Mouse (Mus musculus) bone marrow, adult 2 months (tissue): ENCODE data around the gene Gchfr. TPM values are rescaled to one million over a fixed set of nuclear protein-coding genes. Genes with fewer than 3 reads are reported as not detected.
A peak's percentile ranks its signal among the peaks of the same experiment; 100 is the strongest.

Source experiments
- H3K27ac ChIP-seq: fragments of 200-500 bp; 2 replicates; pipeline ENCODE4 v1.5.1; 2012; ENCODE audit warnings: low read depth, mild to moderate bottlenecking, control low read depth, inconsistent platforms, low read length; ENCODE audit not compliant: control insufficient read depth, poor library complexity, insufficient read depth
- H3K4me1 ChIP-seq: fragments of 200-500 bp; 2 replicates; pipeline ENCODE4 v1.6.1; 2011; ENCODE audit warnings: low read length; ENCODE audit not compliant: control insufficient read depth, insufficient read depth
- H3K4me3 ChIP-seq: fragments of 200-500 bp; replicated peaks from 2 replicates; pipeline ENCODE3; 2011; ENCODE audit warnings: mild to moderate bottlenecking, low read depth, low read length, control low read depth; ENCODE audit not compliant: control insufficient read depth
- CTCF ChIP-seq: fragments of 200-500 bp; IDR thresholded peaks from 2 replicates; pipeline ENCODE4 v1.5.1; 2011; ENCODE audit warnings: low read length, control low read depth; ENCODE audit not compliant: control insufficient read depth, insufficient read depth
- POLR2A ChIP-seq: fragments of 200-500 bp; IDR thresholded peaks from 2 replicates; pipeline ENCODE4 v1.6.1; 2011; ENCODE audit warnings: low read depth, mild to moderate bottlenecking, control low read depth, low read length, borderline replicate concordance; ENCODE audit not compliant: control insufficient read depth
- WGBS: fragments of 180-500 bp; shearing (Covaris S2); methylation state at CpG from one replicate; pipeline ENCODE4 v1.1.7; 2018; 5-methylcytosine and 5-hydroxymethylcytosine counted together
- polyA plus RNA-seq: library from polyadenylated mRNA; stranded (reverse); fragments of >200 nt; gene quantifications from 2 replicates; pipeline ENCODE4 v1.2.4, GENCODE M21; 2011; ENCODE audit warnings: low replicate concordance; ENCODE audit not compliant: missing spikeins, insufficient read depth, insufficient read length

The Gchfr gene
- 4.0 TPM in 1 of 2 replicates, not detected in the other for polyA plus RNA-seq

DNA sequence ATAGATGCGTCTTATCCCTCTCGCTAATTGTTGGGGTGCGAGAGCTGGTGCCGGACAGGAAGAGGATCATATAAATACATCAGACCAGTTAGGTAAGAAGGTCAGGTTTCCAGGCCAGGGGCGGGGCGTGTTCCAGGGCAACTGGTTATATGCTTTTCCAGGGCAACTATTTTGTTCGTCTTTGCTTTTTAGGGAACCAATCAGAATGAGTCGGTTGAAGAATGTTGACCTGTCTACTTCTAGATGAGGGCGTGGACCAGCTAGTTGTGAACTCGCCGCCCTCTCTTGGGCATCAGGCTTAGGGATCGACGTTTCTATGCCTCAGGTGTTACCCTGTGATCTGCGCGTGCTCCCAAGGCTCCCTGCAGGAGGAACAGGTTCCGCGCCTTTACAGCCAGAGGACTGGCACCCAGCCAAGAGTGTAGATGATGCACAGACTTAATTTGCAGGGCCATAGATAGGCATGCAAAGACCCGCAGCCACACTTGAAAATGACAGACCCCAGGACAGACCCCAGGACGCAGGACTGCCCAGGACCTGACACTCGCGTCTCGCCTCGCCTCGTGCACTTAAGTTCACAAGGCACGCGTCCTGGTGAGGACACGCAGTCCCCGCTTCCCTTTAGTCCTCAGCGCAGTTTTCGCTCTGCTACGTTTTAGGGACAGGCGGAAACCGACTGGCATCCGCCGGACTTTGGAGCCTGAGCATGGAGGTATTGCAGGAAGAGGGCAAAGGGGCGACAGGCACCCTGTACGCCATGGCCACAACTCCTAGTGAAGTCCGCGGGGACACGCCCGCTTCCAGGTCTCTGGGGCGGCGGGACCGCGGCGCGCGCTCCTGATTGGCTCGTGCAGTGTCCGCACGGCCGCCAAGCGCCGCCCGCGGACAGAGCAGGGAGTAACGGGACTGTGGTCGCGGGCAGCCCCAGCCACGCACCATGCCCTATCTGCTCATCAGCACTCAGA, at the start of gene Gchfr:
Gene Gchfr (plus strand): TSS at position 873 of the 965 bp plus-strand sequence.
- under 1% methylated on average over 60 of the region's 60 CpGs for WGBS
- peak within 1 kb of the TSS; percentile 69 for H3K4me3 ChIP-seq
- TF ChIP-seq CTCF (no peak), POLR2A (peak; percentile 30; the same call in 1 of the 2 replicates)
- H3K27ac ChIP-seq = no peak within 1 kb of the TSS
- H3K4me1 ChIP-seq = peaks cover 4% of the 10 kb centered on the region; the same call in 1 of the 2 replicates

DNA sequence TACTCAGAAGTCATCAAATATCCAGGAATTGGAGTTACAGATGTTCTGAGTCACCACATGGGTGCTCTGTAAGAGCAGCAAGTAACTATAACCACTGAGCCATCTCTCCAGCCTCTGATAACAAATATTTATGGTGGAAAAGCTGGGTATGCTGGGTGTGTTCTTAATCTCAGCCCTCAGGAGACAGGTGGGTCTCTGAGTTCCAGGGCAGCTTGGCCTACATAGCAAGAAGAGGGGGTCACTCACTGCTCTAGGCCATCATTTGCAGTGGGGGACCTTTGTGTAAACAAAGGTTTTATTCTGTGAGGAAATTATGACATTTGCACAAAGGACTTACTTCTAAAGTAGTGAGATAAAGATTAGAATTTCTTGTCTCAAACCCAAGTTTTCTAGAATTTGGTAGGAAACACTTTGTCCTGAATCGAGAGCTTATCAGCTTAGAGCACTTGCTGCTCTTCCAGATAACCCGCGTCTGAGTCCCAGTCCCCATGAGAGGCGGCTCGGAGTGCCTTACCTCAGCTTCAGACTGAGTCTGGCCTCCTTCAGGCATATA, 31.2 kb upstream of the Gchfr start:
- Histone ChIP-seq H3K27ac (peak overlapping the region; percentile 70), H3K4me1 (no peaks in the 10 kb centered on the region; the same call in 1 of the 2 replicates), H3K4me3 (no peak overlapping the region)
- 62% methylated on average over 5 of the region's 5 CpGs for WGBS
- no peak for TF ChIP-seq CTCF
- TF ChIP-seq POLR2A = no peak

DNA sequence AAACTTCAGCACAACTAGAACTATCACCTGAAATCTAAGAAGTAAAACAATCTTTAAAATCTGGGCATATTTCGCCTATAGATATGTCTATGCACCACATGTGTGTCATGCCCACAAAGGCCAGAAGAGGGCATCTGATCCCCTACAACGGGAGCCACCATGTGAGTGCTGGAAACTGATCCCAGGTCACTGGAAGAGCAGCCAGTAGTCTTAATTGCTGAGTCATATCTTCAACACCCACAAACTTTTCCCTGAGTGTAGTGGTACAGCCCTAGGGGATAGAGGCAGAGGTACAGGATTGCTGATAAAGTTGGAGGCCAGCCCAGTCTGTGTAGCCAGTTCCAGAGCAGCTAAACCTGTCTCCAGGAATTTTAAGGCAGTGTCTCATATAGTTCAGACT, 22.4 kb upstream of the Gchfr start:
- WGBS = 85% methylated on average over 2 of the region's 2 CpGs

DNA sequence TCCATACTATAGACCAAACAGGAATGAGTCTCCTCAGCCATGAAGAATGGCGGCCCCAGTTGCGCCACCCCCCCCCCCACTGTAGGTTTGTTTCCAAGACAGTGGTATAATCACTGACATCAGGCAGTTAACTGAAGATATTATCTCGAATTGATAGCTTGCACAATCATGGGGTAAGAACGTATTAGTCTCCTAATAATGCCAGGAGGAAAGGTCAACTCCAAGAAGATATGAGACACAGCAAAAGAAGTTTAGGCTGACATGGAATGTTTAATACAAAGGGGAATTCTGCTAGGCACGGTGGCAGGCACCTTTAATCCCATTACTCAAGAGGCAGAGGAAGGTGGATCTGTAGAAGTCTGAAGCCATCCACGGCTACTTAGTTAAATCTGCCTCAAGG, 21.1 kb upstream of the Gchfr start:
- H3K27ac ChIP-seq = no peak overlapping the region
- no peak for TF ChIP-seq CTCF
- TF ChIP-seq POLR2A = no peak
- no peak overlapping the region for H3K4me3 ChIP-seq
- no peaks in the 10 kb centered on the region for H3K4me1 ChIP-seq
- 84% methylated on average over 6 of the region's 6 CpGs for WGBS

More for the DNA sequence above, 22.4 kb upstream of the Gchfr start:
- Histone ChIP-seq H3K27ac (no peak overlapping the region), H3K4me1 (no peaks in the 10 kb centered on the region), H3K4me3 (no peak overlapping the region)
- no peak for TF ChIP-seq POLR2A
- peak; percentile 37 for TF ChIP-seq CTCF

DNA sequence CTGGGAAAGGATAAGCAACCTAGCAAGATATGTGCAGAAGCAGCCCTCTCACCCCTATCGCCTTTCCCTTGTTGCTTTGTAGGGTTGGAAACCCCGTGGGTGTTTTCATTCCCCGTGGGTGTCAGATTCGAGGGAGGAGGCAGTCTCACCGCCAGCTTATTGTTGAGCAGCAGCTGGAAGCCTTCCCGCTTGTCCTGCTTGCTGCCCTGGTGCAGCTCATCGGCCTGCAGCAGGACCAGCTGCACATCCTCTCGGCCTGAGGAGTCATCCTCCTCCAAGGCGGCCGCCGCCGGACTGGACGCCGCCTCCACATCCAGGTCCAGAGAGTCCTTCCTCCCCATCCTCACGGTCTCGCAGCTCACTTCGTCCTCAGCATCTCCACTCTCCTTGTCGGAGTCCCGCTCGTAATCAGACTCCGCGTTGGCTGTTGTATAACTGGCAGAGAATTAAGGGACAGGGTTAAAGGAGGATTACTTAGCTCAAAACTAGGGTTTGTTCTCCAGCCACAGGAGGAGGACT, 20.4 kb upstream of the Gchfr start:
- Histone ChIP-seq H3K4me3 (no peak overlapping the region), H3K27ac (no peak overlapping the region), H3K4me1 (no peaks in the 10 kb centered on the region)
- TF ChIP-seq POLR2A (no peak), CTCF (no peak)
- WGBS = 94% methylated on average over 22 of the region's 22 CpGs

DNA sequence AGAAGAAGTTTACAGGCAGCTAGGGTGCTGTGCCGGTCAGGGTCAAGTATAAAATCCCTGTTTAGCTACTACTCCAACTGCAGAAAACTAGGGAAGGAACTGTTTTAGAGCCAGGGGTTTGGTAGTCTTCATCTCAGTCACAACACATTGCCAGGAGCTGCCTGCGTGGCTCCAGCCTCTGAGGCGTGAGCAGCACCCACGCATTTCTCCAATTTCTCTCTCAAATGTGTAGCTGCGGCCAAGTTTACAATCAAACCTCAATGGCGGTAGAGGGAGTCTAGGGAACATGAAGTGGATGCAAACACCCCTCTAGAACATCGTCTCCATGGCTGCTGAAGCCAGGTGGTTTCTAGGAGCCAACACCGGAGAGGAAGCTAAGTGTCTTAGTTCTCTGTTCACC, 19.8 kb upstream of the Gchfr start:
- no peak overlapping the region for H3K27ac ChIP-seq
- no peaks in the 10 kb centered on the region for H3K4me1 ChIP-seq
- 90% methylated on average over 8 of the region's 8 CpGs for WGBS
- no peak for TF ChIP-seq POLR2A
- no peak for TF ChIP-seq CTCF
- H3K4me3 ChIP-seq = no peak overlapping the region

DNA sequence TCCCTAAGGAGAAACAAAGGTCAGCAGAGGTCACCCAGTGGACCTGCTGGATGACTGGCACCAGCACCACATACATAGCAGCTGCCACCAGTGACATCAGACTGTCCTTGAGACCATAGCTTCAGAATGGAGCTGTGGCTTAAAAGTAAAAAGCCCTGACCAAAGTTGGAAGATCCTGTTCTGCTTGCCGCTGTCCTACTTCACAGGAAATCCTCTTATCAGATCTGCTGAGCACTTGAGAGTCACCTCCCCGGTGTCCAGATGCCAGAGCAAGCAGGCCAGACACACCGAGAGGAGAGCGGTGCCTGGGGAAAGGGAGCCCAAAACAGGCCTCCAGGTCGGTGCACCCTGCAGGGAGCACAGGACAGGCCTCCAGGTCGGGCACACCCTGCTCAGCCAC, 15.3 kb upstream of the Gchfr start:
- Histone ChIP-seq H3K4me3 (no peak overlapping the region), H3K27ac (no peak overlapping the region), H3K4me1 (no peaks in the 10 kb centered on the region)
- 73% methylated on average over 6 of the region's 6 CpGs for WGBS
- TF ChIP-seq CTCF = no peak
- TF ChIP-seq POLR2A = no peak

DNA sequence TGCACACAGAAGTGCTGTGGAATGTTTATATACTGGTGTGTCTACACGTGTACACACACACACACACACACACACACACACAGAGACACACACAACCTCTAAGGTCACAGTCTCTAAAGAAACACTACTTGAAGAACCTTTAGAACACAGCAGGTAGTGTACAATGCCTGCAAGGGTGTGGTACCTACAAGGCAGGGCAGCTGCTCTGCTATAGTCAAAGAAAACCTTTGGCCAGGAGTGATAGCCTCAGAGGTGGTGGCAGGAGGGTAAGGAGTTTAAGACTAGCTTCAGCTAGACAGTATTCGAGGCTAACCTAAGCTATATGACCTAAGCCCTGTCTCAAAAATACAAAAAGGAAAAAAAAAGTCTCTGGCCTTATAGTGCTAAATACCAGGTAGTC, 12.9 kb upstream of the Gchfr start:
- 63% methylated on average over 2 of the region's 2 CpGs for WGBS
- H3K27ac ChIP-seq = peak overlapping the region; percentile 45; the same call in 1 of the 2 replicates
- no peak overlapping the region for H3K4me3 ChIP-seq
- TF ChIP-seq POLR2A (no peak), CTCF (no peak)
- no peaks in the 10 kb centered on the region for H3K4me1 ChIP-seq
